20 mouse cellular contexts compared by ENCODE assay signal in genomic region chr1:31093939-31094338, GRCm38 (mm10).
DNase-seq lines count a peak whose midpoint lies in the region; ATAC-seq and TF ChIP-seq lines count a peak whose summit lies in the region.
"Had no signal": no experiment of that assay in that cellular context is flagged by ENCODE, and none has a peak within 500 bp of the region (broad histone marks: within the 10 kb centered on the region; RNA-seq: fewer than 3 reads in every experiment).

No protein-coding gene starts in this region.

- peak; percentile 47 to 54 for DNase-seq in heart, adult 18-20 months
- no peak for DNase-seq in heart, embryonic 10.5 days (ENCODE audit: low spot score)
- no peak for DNase-seq in lung, embryonic 14.5 days
- DNase-seq in lung, adult 2 months, result no peak
- DNase-seq in liver, postnatal 0 days, result no peak
- DNase-seq in left cerebral cortex, postnatal 10 days (ENCODE audit: extremely low spot score in 1 of 2, low spot score in 2 of 2), result no peak
- DNase-seq: B cell, adult 2 months; cerebellum, postnatal 14 days; embryo, embryonic 11 days; gastrocnemius, postnatal 36 days; left cerebral cortex, postnatal 4 days; right cerebral cortex, postnatal 25 days; thymus, adult 18-20 months had no signal

- no peaks in the 10 kb centered on the region for H3K79me3 ChIP-seq in C2C12 (ENCODE audit: low read depth)

- no peaks in the 10 kb centered on the region for H3K9me3 ChIP-seq in heart, embryonic 10.5 days
- H3K9me3 ChIP-seq in lung, embryonic 14.5 days (ENCODE audit: low read depth, low read length), result no peaks in the 10 kb centered on the region
- no peaks in the 10 kb centered on the region for H3K9me3 ChIP-seq in liver, postnatal 0 days (ENCODE audit: low read length)
- no peaks in the 10 kb centered on the region for H3K9me3 ChIP-seq in kidney, embryonic 14.5 days (ENCODE audit: control insufficient read depth, low read length)
- H3K9me3 ChIP-seq: hindbrain, embryonic 15.5 days; neural tube, embryonic 13.5 days had no signal

- intact Hi-C loops in left cerebral cortex, postnatal 10 days (cut with DNase I), result no loop called here

- no peaks in the 10 kb centered on the region for H3K27me3 ChIP-seq in heart, embryonic 10.5 days (ENCODE audit: insufficient read depth, poor library complexity, severe bottlenecking)
- H3K27me3 ChIP-seq in lung, embryonic 14.5 days (ENCODE audit: insufficient read depth, low read length), result no peaks in the 10 kb centered on the region
- H3K27me3 ChIP-seq in C2C12 (ENCODE audit: control insufficient read depth, insufficient read depth, insufficient read length), result no peaks in the 10 kb centered on the region
- H3K27me3 ChIP-seq in liver, postnatal 0 days (ENCODE audit: insufficient read depth, low read length), result no peaks in the 10 kb centered on the region
- no peaks in the 10 kb centered on the region for H3K27me3 ChIP-seq in kidney, embryonic 14.5 days (ENCODE audit: control insufficient read depth, insufficient read depth, low read length)
- H3K27me3 ChIP-seq: hindbrain, embryonic 15.5 days; neural tube, embryonic 13.5 days had no signal

- H3K79me2 ChIP-seq in C2C12 (ENCODE audit: control insufficient read depth, insufficient read depth), result no peaks in the 10 kb centered on the region

- H3K27ac ChIP-seq in heart, embryonic 10.5 days, result no peak overlapping the region
- H3K27ac ChIP-seq in lung, embryonic 14.5 days (ENCODE audit: low read depth), result peak overlapping the region; percentile 1; the same call in 1 of the 2 replicates
- H3K27ac ChIP-seq in liver, postnatal 0 days (ENCODE audit: low read depth), result peak overlapping the region; percentile 88
- H3K27ac ChIP-seq in kidney, embryonic 14.5 days (ENCODE audit: low read depth, low read length), result no peak overlapping the region
- H3K27ac ChIP-seq: hindbrain, embryonic 15.5 days; layer of hippocampus, adult 2 months; macrophage; neural tube, embryonic 13.5 days had no signal

- no peak overlapping the region for H3K4me2 ChIP-seq in lung, embryonic 14.5 days
- 0 out of 2 replicates have a peak overlapping the region, but pooled peaks have one; percentile 7 for H3K4me2 ChIP-seq in liver, postnatal 0 days (ENCODE audit: low read depth, low read length)
- H3K4me2 ChIP-seq in kidney, embryonic 14.5 days (replicated peaks; ENCODE audit: low read depth, low read length), result no peak overlapping the region
- H3K4me2 ChIP-seq: hindbrain, embryonic 15.5 days; midbrain, embryonic 11.5 days; neural tube, embryonic 13.5 days had no signal

- TF ChIP-seq POLR2A in lung, adult 2 months (IDR thresholded peaks at IDR 0.05; ENCODE audit: borderline replicate concordance, extremely low read depth, low read depth, low read length), result no peak

- TF ChIP-seq CTCF in lung, embryonic 14.5 days (IDR thresholded peaks at IDR 0.05; ENCODE audit: low read depth), result no peak
- no peak for TF ChIP-seq CTCF in lung, adult 2 months (IDR thresholded peaks at IDR 0.05; ENCODE audit: insufficient read depth, low read length)
- no peak for TF ChIP-seq CTCF in C2C12 (IDR thresholded peaks at IDR 0.05; ENCODE audit: control insufficient read depth, insufficient read depth, insufficient read length)
- no peak for TF ChIP-seq CTCF in liver, postnatal 0 days (IDR thresholded peaks at IDR 0.05; ENCODE audit: low read depth)

- H3ac ChIP-seq in C2C12 (ENCODE audit: control insufficient read depth, insufficient read length, low read depth), result no peak overlapping the region

- no peaks in the 10 kb centered on the region for H3K36me3 ChIP-seq in heart, embryonic 10.5 days
- H3K36me3 ChIP-seq in lung, embryonic 14.5 days (ENCODE audit: insufficient read depth), result no peaks in the 10 kb centered on the region
- H3K36me3 ChIP-seq in C2C12 (ENCODE audit: control insufficient read depth, insufficient read depth), result no peaks in the 10 kb centered on the region
- H3K36me3 ChIP-seq in liver, postnatal 0 days (replicated peaks; ENCODE audit: insufficient read depth, low read length), result no peaks in the 10 kb centered on the region
- no peaks in the 10 kb centered on the region for H3K36me3 ChIP-seq in kidney, embryonic 14.5 days (ENCODE audit: control insufficient read depth, insufficient read depth, low read length)
- H3K36me3 ChIP-seq: hindbrain, embryonic 15.5 days; neural tube, embryonic 13.5 days had no signal

- no peak for ATAC-seq in lung, embryonic 14.5 days (ENCODE audit: insufficient read depth)
- no peak for ATAC-seq in liver, postnatal 0 days
- ATAC-seq in kidney, embryonic 14.5 days (ENCODE audit: low FRiP score, low TSS enrichment), result no peak

- H3K9ac ChIP-seq in lung, embryonic 14.5 days, result no peak overlapping the region
- no peak overlapping the region for H3K9ac ChIP-seq in liver, postnatal 0 days (replicated peaks)
- H3K9ac ChIP-seq in kidney, embryonic 14.5 days (ENCODE audit: low read depth, low read length), result no peak overlapping the region
- H3K9ac ChIP-seq: hindbrain, embryonic 15.5 days; neural tube, embryonic 13.5 days had no signal

- no peak overlapping the region for H3K4me3 ChIP-seq in heart, embryonic 10.5 days
- no peak overlapping the region for H3K4me3 ChIP-seq in lung, embryonic 14.5 days (ENCODE audit: low read depth, low read length)
- no peak overlapping the region for H3K4me3 ChIP-seq in lung, adult 2 months (replicated peaks; ENCODE audit: extremely low read depth, low read depth, low read length)
- H3K4me3 ChIP-seq in C2C12 (ENCODE audit: insufficient read depth, poor library complexity, severe bottlenecking), result no peak overlapping the region
- no peak overlapping the region for H3K4me3 ChIP-seq in liver, postnatal 0 days (ENCODE audit: low read depth, low read length)
- H3K4me3 ChIP-seq in kidney, embryonic 14.5 days (ENCODE audit: low read length), result no peak overlapping the region
- H3K4me3 ChIP-seq: hindbrain, embryonic 15.5 days; layer of hippocampus, adult 2 months; neural tube, embryonic 13.5 days had no signal

- H3K4me1 ChIP-seq in heart, embryonic 10.5 days, result no peaks in the 10 kb centered on the region
- peaks cover 10% of the 10 kb centered on the region for H3K4me1 ChIP-seq in lung, embryonic 14.5 days (ENCODE audit: insufficient read depth)
- H3K4me1 ChIP-seq in lung, adult 2 months (ENCODE audit: control insufficient read depth, insufficient read depth, low read length), result peaks cover 8% of the 10 kb centered on the region; the same call in 1 of the 2 replicates
- no peaks in the 10 kb centered on the region for H3K4me1 ChIP-seq in liver, postnatal 0 days (ENCODE audit: insufficient read depth)
- no peaks in the 10 kb centered on the region for H3K4me1 ChIP-seq in kidney, embryonic 14.5 days (ENCODE audit: control insufficient read depth, insufficient read depth, low read length)
- H3K4me1 ChIP-seq: hindbrain, embryonic 15.5 days; neural tube, embryonic 13.5 days had no signal

- TF ChIP-seq EP300 in liver, postnatal 0 days (IDR thresholded peaks at IDR 0.05; ENCODE audit: low read depth), result no peak

- 89% methylated on average over 1 of the region's 1 CpGs for WGBS in heart, embryonic 10.5 days
- 57% methylated on average over 1 of the region's 1 CpGs for WGBS in lung, embryonic 14.5 days
- 54% methylated on average over 1 of the region's 1 CpGs for WGBS in lung, adult 2 months
- 69% methylated on average over 1 of the region's 1 CpGs for WGBS in liver, postnatal 0 days (ENCODE audit: insufficient replicate concordance)
- 83% methylated on average over 1 of the region's 1 CpGs for WGBS in kidney, embryonic 14.5 days

TF ChIP-seq in C2C12, 6 proteins besides CTCF, POLR2A, EP300 and RAD21:
- TF ChIP-seq USF1 (IDR thresholded peaks at IDR 0.05; ENCODE audit: low read depth) (no peak), CEBPB (IDR thresholded peaks at IDR 0.05; ENCODE audit: low read depth) (peak; percentile 86)
TF ChIP-seq in C2C12: peak in this region for 1.

Comparison
In these comparisons a context has a peak if more than half of its experiments do, and no peak if none do; other contexts are left out.
1. DNase-seq: peak in heart, adult 18-20 months (2 of 2); none in heart, embryonic 10.5 days (single experiment), lung, embryonic 14.5 days (single experiment), lung, adult 2 months (single experiment), liver, postnatal 0 days (single experiment) and left cerebral cortex, postnatal 10 days (0 of 2).
2. H3K27ac ChIP-seq: peak in lung, embryonic 14.5 days (single experiment) and liver, postnatal 0 days (single experiment); none in heart, embryonic 10.5 days (single experiment) and kidney, embryonic 14.5 days (single experiment).